Mouse (Mus musculus) G1E (cell line): ENCODE measurements around the gene Macrod2.

Experiments used
- CTCF ChIP-seq: IDR thresholded peaks from 2 replicates; pipeline ENCODE4 v1.5.1; 2012; ENCODE audit warnings: low read depth, low read length, inconsistent platforms, mixed read lengths
- GATA1 ChIP-seq: IDR thresholded peaks from 2 replicates; pipeline ENCODE4 v1.6.1; 2012; ENCODE audit warnings: borderline replicate concordance, low read length, inconsistent platforms, mixed read lengths
- POLR2AphosphoS5 ChIP-seq: IDR thresholded peaks from 2 replicates; pipeline ENCODE4 v1.6.1; 2012; ENCODE audit warnings: low read depth, low read length, inconsistent platforms; ENCODE audit not compliant: insufficient replicate concordance
- TAL1 ChIP-seq: conservative IDR thresholded peaks from 2 replicates; pipeline ENCODE4 v1.6.1; 2012; ENCODE audit warnings: low read depth, low read length, inconsistent platforms, mixed read lengths

- no peak for TF ChIP-seq CTCF
- TF ChIP-seq TAL1, result no peak
- no peak for TF ChIP-seq POLR2AphosphoS5
- no peak for TF ChIP-seq GATA1
These were observed 32.2 kb downstream of the Macrod2 start for GRCm38 (mm10) chr2:140427283-140427682.
